Mouse (Mus musculus) cerebellum, adult 2 months (tissue): ENCODE results near the gene Pcnp. TPM values are rescaled to one million over a fixed set of nuclear protein-coding genes. Genes with fewer than 3 reads are reported as not detected.
A peak's percentile ranks its signal among the peaks of the same experiment; 100 is the strongest.

Experiments used
- DNase-seq, 2 experiments: peaks; one replicate each; pipeline ENCODE4 v3.0.0; 2021
- H3K27ac ChIP-seq: fragments of 200-500 bp; 2 replicates; pipeline ENCODE4 v1.5.1; 2012; ENCODE audit warnings: low read length, control low read depth, inconsistent platforms; ENCODE audit not compliant: insufficient read depth
- H3K27me3 ChIP-seq: fragments of 200-500 bp; 2 replicates; pipeline ENCODE4 v1.6.1; 2012; ENCODE audit warnings: inconsistent platforms, mild to moderate bottlenecking, low read length, moderate library complexity; ENCODE audit not compliant: control insufficient read depth, insufficient read depth
- H3K4me1 ChIP-seq: fragments of 200-500 bp; 2 replicates; pipeline ENCODE4 v1.6.1; 2011; ENCODE audit warnings: low read length; ENCODE audit not compliant: control insufficient read depth, insufficient read depth
- H3K4me3 ChIP-seq: fragments of 200-500 bp; replicated peaks from 2 replicates; pipeline ENCODE3; 2011; ENCODE audit warnings: mild to moderate bottlenecking, low read depth, low read length, control low read depth; ENCODE audit not compliant: insufficient read depth
- CTCF ChIP-seq: fragments of 200-500 bp; IDR thresholded peaks from 2 replicates; pipeline ENCODE4 v1.5.1; 2011; ENCODE audit warnings: low read depth, mild to moderate bottlenecking, control low read depth, low read length, moderate library complexity, borderline replicate concordance; ENCODE audit not compliant: insufficient read depth
- POLR2A ChIP-seq: fragments of 200-500 bp; IDR thresholded peaks from 2 replicates; pipeline ENCODE4 v1.6.1; 2011; ENCODE audit warnings: low read length, control low read depth, borderline replicate concordance; ENCODE audit not compliant: insufficient read depth
- WGBS: fragments of 180-500 bp; shearing (Covaris S2); methylation state at CpG from one replicate; pipeline ENCODE4 v1.1.7; 2018; 5-methylcytosine and 5-hydroxymethylcytosine counted together
- polyA plus RNA-seq: library from polyadenylated mRNA; depleted of rRNA; stranded (reverse); fragments of >200 nt; gene quantifications from 2 replicates; pipeline ENCODE4 v1.2.3, GENCODE M21; 2012

Gene Pcnp
- polyA plus RNA-seq, 1 experiment, result 134 TPM

GRCm38 (mm10) chr16:56027854-56028629 is 1.5 kb downstream of the Pcnp start:
- WGBS, result 27% methylated on average over 12 of the region's 12 CpGs
- DNase-seq, result no peak
- Histone ChIP-seq H3K4me1 (no peaks in the 10 kb centered on the region; the same call in 1 of the 2 replicates), H3K27ac (no peak overlapping the region), H3K4me3 (peak overlapping the region; percentile 98), H3K27me3 (no peaks in the 10 kb centered on the region)
- TF ChIP-seq POLR2A (no peak), CTCF (no peak)

- Histone ChIP-seq H3K27me3 (no peaks in the 10 kb centered on the region), H3K27ac (no peak overlapping the region), H3K4me1 (no peaks in the 10 kb centered on the region; the same call in 1 of the 2 replicates), H3K4me3 (no peak overlapping the region)
- WGBS, result 98% methylated on average over 7 of the region's 7 CpGs
- TF ChIP-seq CTCF (no peak), POLR2A (no peak)
- DNase-seq, result no peak
Observed at GRCm38 (mm10) chr16:56019660-56020059, 9.9 kb downstream of the Pcnp start.

- no peak for DNase-seq
- no peak overlapping the region for H3K4me3 ChIP-seq
- H3K27ac ChIP-seq, result no peak overlapping the region
- no peaks in the 10 kb centered on the region for H3K4me1 ChIP-seq
- no peak for TF ChIP-seq POLR2A
- TF ChIP-seq CTCF, result no peak
- H3K27me3 ChIP-seq, result no peaks in the 10 kb centered on the region
- 87% methylated on average over 7 of the region's 7 CpGs for WGBS
Observed at GRCm38 (mm10) chr16:56014076-56014475, 15.5 kb downstream of the Pcnp start.

GRCm38 (mm10) chr16:56012789-56013743 is 16.5 kb downstream of the Pcnp start:
- no peak for DNase-seq
- no peak overlapping the region for H3K27ac ChIP-seq
- 90% methylated on average over 10 of the region's 10 CpGs for WGBS
- TF ChIP-seq POLR2A (no peak), CTCF (no peak)
- H3K4me1 ChIP-seq, result no peaks in the 10 kb centered on the region
- H3K4me3 ChIP-seq, result no peak overlapping the region
- no peaks in the 10 kb centered on the region for H3K27me3 ChIP-seq

GRCm38 (mm10) chr16:56008862-56009261 is 20.7 kb downstream of the Pcnp start:
- Histone ChIP-seq H3K4me1 (no peaks in the 10 kb centered on the region), H3K4me3 (no peak overlapping the region), H3K27ac (no peak overlapping the region), H3K27me3 (no peaks in the 10 kb centered on the region)
- no peak for DNase-seq
- TF ChIP-seq CTCF (no peak), POLR2A (no peak)
- WGBS, result 94% methylated on average over 1 of the region's 1 CpGs

GRCm38 (mm10) chr16:56006798-56007197 is 22.7 kb downstream of the Pcnp start:
- no peak for DNase-seq
- no peaks in the 10 kb centered on the region for H3K27me3 ChIP-seq
- WGBS, result 93% methylated on average over 11 of the region's 11 CpGs
- no peaks in the 10 kb centered on the region for H3K4me1 ChIP-seq
- H3K27ac ChIP-seq, result no peak overlapping the region
- H3K4me3 ChIP-seq, result no peak overlapping the region
- TF ChIP-seq POLR2A, result no peak
- TF ChIP-seq CTCF, result no peak

- WGBS, result 91% methylated on average over 2 of the region's 2 CpGs
- H3K27me3 ChIP-seq, result no peaks in the 10 kb centered on the region
- TF ChIP-seq POLR2A (no peak), CTCF (no peak)
Observed at GRCm38 (mm10) chr16:55994235-55994634, 35.3 kb downstream of the Pcnp start.

GRCm38 (mm10) chr16:55990311-55990710 is 39.2 kb downstream of the Pcnp start:
- H3K27ac ChIP-seq, result no peak overlapping the region
- H3K4me3 ChIP-seq, result no peak overlapping the region
- TF ChIP-seq CTCF (no peak), POLR2A (no peak)
- no peaks in the 10 kb centered on the region for H3K4me1 ChIP-seq
- WGBS, result 84% methylated on average over 4 of the region's 4 CpGs
- no peaks in the 10 kb centered on the region for H3K27me3 ChIP-seq
- DNase-seq, result no peak

More at GRCm38 (mm10) chr16:55994235-55994634, 35.3 kb downstream of the Pcnp start:
- H3K4me3 ChIP-seq, result no peak overlapping the region
- H3K27ac ChIP-seq, result no peak overlapping the region
- no peak for DNase-seq
- no peaks in the 10 kb centered on the region for H3K4me1 ChIP-seq
